Mouse (Mus musculus) heart, postnatal 0 days (tissue): ENCODE results near the gene Ranbp3.

ENCODE experiments used
- CTCF ChIP-seq: IDR thresholded peaks from 2 replicates; pipeline ENCODE4 v1.5.1; 2016; ENCODE audit warnings: antibody characterized with exemption, control low read depth, low read depth
- EP300 ChIP-seq: IDR thresholded peaks from 2 replicates; pipeline ENCODE4 v1.6.1; 2016; ENCODE audit warnings: antibody characterized with exemption, low read depth

GRCm38 (mm10) chr17:56688045-56688444 lies 15.0 kb downstream of the Ranbp3 start:
- no peak for TF ChIP-seq CTCF
- TF ChIP-seq EP300 = no peak
